ENCODE assay signal across 8 mouse cellular contexts in the genomic region with DNA sequence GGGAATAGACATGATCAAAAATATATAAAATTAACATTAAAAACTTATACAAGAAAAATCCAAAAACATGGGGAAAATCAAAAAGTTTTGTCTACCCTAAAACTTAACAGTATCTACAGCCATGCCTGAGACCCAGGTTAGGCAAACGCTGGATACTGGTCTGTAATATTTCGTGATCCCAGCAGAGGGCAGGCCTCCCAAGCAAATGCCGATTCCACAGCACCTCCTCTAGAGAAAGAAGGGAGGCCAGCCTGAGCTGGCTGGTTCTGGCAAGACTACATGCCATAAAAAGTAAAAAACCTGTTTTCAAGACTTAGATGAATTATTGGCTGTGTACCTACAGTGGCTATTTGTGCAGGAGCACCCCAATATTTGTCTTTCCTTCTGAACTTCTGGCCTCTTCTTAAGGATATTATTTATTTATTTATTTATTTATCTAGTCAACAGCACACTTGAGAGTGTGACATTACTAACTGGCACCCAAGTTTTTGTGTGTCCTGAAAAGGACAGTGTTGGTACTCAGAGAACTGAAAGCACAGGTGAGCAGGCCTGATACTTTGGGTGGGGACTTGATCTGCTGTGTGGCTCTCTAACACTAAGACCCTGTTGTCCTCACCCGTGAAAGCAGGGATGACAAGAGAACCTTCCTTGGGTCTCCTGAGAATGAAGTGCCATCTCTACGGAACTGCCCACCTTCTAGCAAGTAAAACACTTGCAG.
DNase-seq lines count a peak whose midpoint lies in the region; ATAC-seq and TF ChIP-seq lines count a peak whose summit lies in the region.

No protein-coding gene starts in this region.

- no peak overlapping the region for H3K27ac ChIP-seq in hindbrain, postnatal 0 days

- WGBS in hindbrain, postnatal 0 days = 34% methylated on average over 5 of the region's 5 CpGs

- H3K4me2 ChIP-seq in hindbrain, postnatal 0 days (ENCODE audit: low read depth, low read length) = no peak overlapping the region

- H3K9ac ChIP-seq in hindbrain, postnatal 0 days (replicated peaks; ENCODE audit: low read length) = no peak overlapping the region

- no peak overlapping the region for H3K4me3 ChIP-seq in hindbrain, postnatal 0 days (ENCODE audit: low read length)

- no peaks in the 10 kb centered on the region for H3K9me3 ChIP-seq in hindbrain, postnatal 0 days (ENCODE audit: low read length)

- no peaks in the 10 kb centered on the region for H3K4me1 ChIP-seq in hindbrain, postnatal 0 days (ENCODE audit: insufficient read depth, low read length)

- TF ChIP-seq CTCF in hindbrain, postnatal 0 days (IDR thresholded peaks at IDR 0.05; ENCODE audit: low read depth) = peak; percentile 90

- peak; percentile 90 for DNase-seq in NIH3T3 (ENCODE audit: low read depth)
- peak; percentile 87 to 89 for DNase-seq in cerebellum, postnatal 14 days
- peak; percentile 82 to 91 for DNase-seq in frontal cortex, postnatal 36 days (ENCODE audit: low spot score in 2 of 2)
- peak; percentile 87 for DNase-seq in hindbrain, postnatal 0 days (ENCODE audit: low spot score)
- DNase-seq in left cerebral cortex, adult 18-20 months (ENCODE audit: low spot score in 2 of 2) = peak; percentile 82 to 90
- peak; percentile 78 to 88 for DNase-seq in lung, postnatal 4 days
- peak; percentile 81 for DNase-seq in right cerebral cortex, adult 18-20 months
- peak; percentile 57 for DNase-seq in urinary bladder, adult 2 months (ENCODE audit: low spot score)

- no peaks in the 10 kb centered on the region for H3K36me3 ChIP-seq in hindbrain, postnatal 0 days (ENCODE audit: insufficient read depth, low read length)

- no peaks in the 10 kb centered on the region for H3K27me3 ChIP-seq in hindbrain, postnatal 0 days (ENCODE audit: insufficient read depth, low read length)

- ATAC-seq in hindbrain, postnatal 0 days = peak; percentile 92
